Mouse (Mus musculus): ENCODE data around the gene 9530003J23Rik.

Gene 9530003J23Rik

GRCm38 (mm10) chr10:117208221-117208620 lies 30.3 kb downstream of the 9530003J23Rik start:
- Histone ChIP-seq H3K4me1 (replicated peaks; ENCODE audit: low read depth, low read length) (peaks cover 18% of the 10 kb centered on the region), H3K27me3 (ENCODE audit: insufficient read depth, low read length) (peaks cover 3% of the 10 kb centered on the region; the same call in 1 of the 2 replicates), H3K9me3 (ENCODE audit: low read length) (no peaks in the 10 kb centered on the region), H3K36me3 (ENCODE audit: insufficient read depth, low read length) (0 out of 2 replicates have a peak, but pooled peaks cover 5% of the 10 kb centered on the region), H3K4me3 (replicated peaks; ENCODE audit: low read length) (peak overlapping the region; percentile 49)
- TF ChIP-seq NANOG (IDR thresholded peaks at IDR 0.05; ENCODE audit: borderline replicate concordance, low read length) (no peak), POU5F1 (IDR thresholded peaks at IDR 0.05; ENCODE audit: borderline replicate concordance, low read length) (no peak), CTCF (conservative IDR thresholded peaks at IDR 0.05; ENCODE audit: low read length) (no peak)

DNA sequence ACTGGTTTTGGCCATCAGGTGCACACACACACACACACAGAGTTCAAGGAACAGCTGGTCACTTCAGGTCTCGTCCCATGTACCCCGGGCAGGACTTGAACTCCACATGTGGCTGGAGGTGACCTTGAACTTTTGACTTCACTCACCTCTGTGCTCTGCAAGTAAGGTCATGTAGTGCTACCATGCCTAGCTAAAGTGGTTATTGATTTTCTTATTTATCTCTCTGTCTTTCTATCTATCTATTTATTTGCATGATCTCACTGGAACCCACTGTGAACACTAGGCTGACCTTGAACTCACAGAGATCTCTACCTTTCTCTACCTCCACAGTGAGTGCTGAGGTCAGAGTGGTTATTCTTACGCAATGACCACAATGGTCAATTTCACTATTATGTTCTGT lies 32.4 kb downstream of the 9530003J23Rik start:
- no peak for TF ChIP-seq NANOG (IDR thresholded peaks at IDR 0.05; ENCODE audit: borderline replicate concordance, low read length)
- no peak for TF ChIP-seq POU5F1 (IDR thresholded peaks at IDR 0.05; ENCODE audit: borderline replicate concordance, low read length)
- TF ChIP-seq CTCF (conservative IDR thresholded peaks at IDR 0.05; ENCODE audit: low read length): no peak
- Histone ChIP-seq H3K36me3 (ENCODE audit: insufficient read depth, low read length) (no peaks in the 10 kb centered on the region), H3K4me3 (replicated peaks; ENCODE audit: low read length) (no peak overlapping the region), H3K9me3 (ENCODE audit: low read length) (no peaks in the 10 kb centered on the region), H3K27me3 (ENCODE audit: insufficient read depth, low read length) (peaks cover 3% of the 10 kb centered on the region; the same call in 1 of the 2 replicates), H3K4me1 (replicated peaks; ENCODE audit: low read depth, low read length) (peaks cover 18% of the 10 kb centered on the region)

DNA sequence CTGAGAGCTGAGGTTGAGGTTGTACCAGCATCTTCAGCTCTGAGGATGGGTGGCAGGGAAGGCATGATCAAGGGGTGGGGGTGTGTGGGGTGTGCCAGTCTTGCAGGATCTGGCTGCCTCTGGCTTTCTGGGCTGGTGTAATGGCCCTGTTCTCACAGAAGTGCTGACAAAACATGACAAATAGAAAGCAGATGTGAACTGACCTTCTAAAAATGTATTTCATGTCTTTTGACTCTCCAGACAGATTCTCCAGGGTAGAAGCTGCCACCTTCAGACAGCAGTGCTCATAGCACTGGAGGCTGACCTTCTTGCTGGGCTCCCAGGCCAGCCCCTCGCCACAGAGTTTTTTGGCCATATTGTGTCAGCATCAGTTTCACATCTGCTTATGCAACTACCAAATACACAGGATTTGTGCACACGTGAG lies 34.9 kb downstream of the 9530003J23Rik start:
- TF ChIP-seq POU5F1 (IDR thresholded peaks at IDR 0.05; ENCODE audit: borderline replicate concordance, low read length) (no peak), NANOG (IDR thresholded peaks at IDR 0.05; ENCODE audit: borderline replicate concordance, low read length) (no peak), CTCF (conservative IDR thresholded peaks at IDR 0.05; ENCODE audit: low read length) (no peak)
- Histone ChIP-seq H3K27me3 (ENCODE audit: insufficient read depth, low read length) (peaks cover 3% of the 10 kb centered on the region; the same call in 1 of the 2 replicates), H3K4me3 (replicated peaks; ENCODE audit: low read length) (no peak overlapping the region), H3K9me3 (ENCODE audit: low read length) (no peaks in the 10 kb centered on the region), H3K4me1 (replicated peaks; ENCODE audit: low read depth, low read length) (peaks cover 7% of the 10 kb centered on the region), H3K36me3 (ENCODE audit: insufficient read depth, low read length) (no peaks in the 10 kb centered on the region)

DNA sequence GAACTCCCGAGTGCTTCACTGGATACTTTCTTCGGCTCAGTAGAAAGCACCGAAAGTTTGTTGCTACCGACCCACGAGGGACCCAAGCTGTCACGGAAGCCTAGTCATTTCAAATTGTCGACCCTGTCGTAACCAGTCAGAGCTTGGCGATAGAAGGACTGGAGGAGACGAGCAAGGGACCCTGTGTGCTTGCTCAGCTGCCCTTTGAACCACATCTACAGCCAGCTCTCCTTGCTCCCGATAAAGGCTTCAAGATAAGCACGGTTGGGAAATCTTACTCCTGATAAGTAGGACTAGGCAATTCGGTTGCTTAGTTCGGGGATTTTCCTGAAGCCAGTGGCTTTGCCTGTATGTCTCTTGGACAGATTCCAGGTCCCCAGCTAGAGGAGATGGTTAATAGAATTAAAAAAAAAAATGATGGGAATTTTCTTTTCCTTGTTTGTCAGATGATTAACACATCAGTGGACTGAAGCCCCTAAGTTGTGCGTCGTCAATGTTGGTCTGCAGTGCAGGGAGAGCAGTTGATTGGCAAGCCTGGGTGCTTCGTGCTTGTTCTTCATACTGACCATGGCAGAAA lies 35.4 kb downstream of the 9530003J23Rik start:
- H3K27me3 ChIP-seq (ENCODE audit: insufficient read depth, low read length): peaks cover 3% of the 10 kb centered on the region; the same call in 1 of the 2 replicates
- no peak for TF ChIP-seq POU5F1 (IDR thresholded peaks at IDR 0.05; ENCODE audit: borderline replicate concordance, low read length)
- TF ChIP-seq NANOG (IDR thresholded peaks at IDR 0.05; ENCODE audit: borderline replicate concordance, low read length): no peak
- no peak for TF ChIP-seq CTCF (conservative IDR thresholded peaks at IDR 0.05; ENCODE audit: low read length)
- no peaks in the 10 kb centered on the region for H3K36me3 ChIP-seq (ENCODE audit: insufficient read depth, low read length)
- H3K4me3 ChIP-seq (replicated peaks; ENCODE audit: low read length): no peak overlapping the region
- no peaks in the 10 kb centered on the region for H3K9me3 ChIP-seq (ENCODE audit: low read length)
- H3K4me1 ChIP-seq (replicated peaks; ENCODE audit: low read depth, low read length): peaks cover 3% of the 10 kb centered on the region

GRCm38 (mm10) chr10:117199701-117200100 lies 38.8 kb downstream of the 9530003J23Rik start:
- Histone ChIP-seq H3K4me1 (replicated peaks; ENCODE audit: low read depth, low read length) (peaks cover 7% of the 10 kb centered on the region), H3K27me3 (ENCODE audit: insufficient read depth, low read length) (no peaks in the 10 kb centered on the region), H3K36me3 (ENCODE audit: insufficient read depth, low read length) (no peaks in the 10 kb centered on the region), H3K9me3 (ENCODE audit: low read length) (no peaks in the 10 kb centered on the region), H3K4me3 (replicated peaks; ENCODE audit: low read length) (no peak overlapping the region)
- TF ChIP-seq NANOG (IDR thresholded peaks at IDR 0.05; ENCODE audit: borderline replicate concordance, low read length): no peak

GRCm38 (mm10) chr10:117196696-117197095 lies 41.8 kb downstream of the 9530003J23Rik start:
- Histone ChIP-seq H3K4me1 (replicated peaks; ENCODE audit: low read depth, low read length) (peaks cover 15% of the 10 kb centered on the region), H3K4me3 (replicated peaks; ENCODE audit: low read length) (no peak overlapping the region), H3K9me3 (ENCODE audit: low read length) (no peaks in the 10 kb centered on the region), H3K27me3 (ENCODE audit: insufficient read depth, low read length) (no peaks in the 10 kb centered on the region), H3K36me3 (ENCODE audit: insufficient read depth, low read length) (no peaks in the 10 kb centered on the region)
- TF ChIP-seq CTCF (conservative IDR thresholded peaks at IDR 0.05; ENCODE audit: low read length) (no peak), NANOG (IDR thresholded peaks at IDR 0.05; ENCODE audit: borderline replicate concordance, low read length) (no peak), POU5F1 (IDR thresholded peaks at IDR 0.05; ENCODE audit: borderline replicate concordance, low read length) (no peak)

DNA sequence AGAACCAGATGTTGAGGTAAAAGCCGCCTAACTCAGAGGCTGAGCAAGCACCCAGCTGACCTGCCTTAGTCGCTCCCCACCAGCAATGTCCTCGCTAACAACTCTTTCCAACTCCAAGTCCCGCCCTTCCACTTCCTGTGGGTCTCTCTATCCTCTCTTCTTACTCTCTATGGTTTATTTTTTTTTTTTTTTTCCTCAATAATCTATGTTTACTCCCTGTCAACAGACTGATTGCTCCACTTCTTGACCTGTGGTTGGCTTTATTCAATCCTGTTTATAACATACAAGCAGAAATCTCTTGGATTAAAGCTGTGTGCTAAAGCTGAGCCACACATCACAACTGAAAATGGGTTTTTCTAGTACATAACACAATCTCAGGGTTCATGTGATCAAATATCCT lies 42.8 kb downstream of the 9530003J23Rik start:
- Histone ChIP-seq H3K4me1 (replicated peaks; ENCODE audit: low read depth, low read length) (peaks cover 15% of the 10 kb centered on the region), H3K27me3 (ENCODE audit: insufficient read depth, low read length) (no peaks in the 10 kb centered on the region), H3K4me3 (replicated peaks; ENCODE audit: low read length) (peak overlapping the region; percentile 62), H3K9me3 (ENCODE audit: low read length) (no peaks in the 10 kb centered on the region), H3K36me3 (ENCODE audit: insufficient read depth, low read length) (no peaks in the 10 kb centered on the region)
- TF ChIP-seq NANOG (IDR thresholded peaks at IDR 0.05; ENCODE audit: borderline replicate concordance, low read length) (no peak), CTCF (conservative IDR thresholded peaks at IDR 0.05; ENCODE audit: low read length) (no peak), POU5F1 (IDR thresholded peaks at IDR 0.05; ENCODE audit: borderline replicate concordance, low read length) (no peak)

GRCm38 (mm10) chr10:117195005-117195404 lies 43.5 kb downstream of the 9530003J23Rik start:
- Histone ChIP-seq H3K9me3 (ENCODE audit: low read length) (no peaks in the 10 kb centered on the region), H3K4me3 (replicated peaks; ENCODE audit: low read length) (peak overlapping the region; percentile 62)
- TF ChIP-seq POU5F1 (IDR thresholded peaks at IDR 0.05; ENCODE audit: borderline replicate concordance, low read length) (no peak), NANOG (IDR thresholded peaks at IDR 0.05; ENCODE audit: borderline replicate concordance, low read length) (no peak), CTCF (conservative IDR thresholded peaks at IDR 0.05; ENCODE audit: low read length) (no peak)

GRCm38 (mm10) chr10:117193364-117193763 lies 45.1 kb downstream of the 9530003J23Rik start:
- no peak overlapping the region for H3K4me3 ChIP-seq (replicated peaks; ENCODE audit: low read length)
- peaks cover 15% of the 10 kb centered on the region for H3K4me1 ChIP-seq (replicated peaks; ENCODE audit: low read depth, low read length)
- TF ChIP-seq CTCF (conservative IDR thresholded peaks at IDR 0.05; ENCODE audit: low read length) (no peak), NANOG (IDR thresholded peaks at IDR 0.05; ENCODE audit: borderline replicate concordance, low read length) (no peak), POU5F1 (IDR thresholded peaks at IDR 0.05; ENCODE audit: borderline replicate concordance, low read length) (no peak)

More at GRCm38 (mm10) chr10:117195005-117195404, 43.5 kb downstream of the 9530003J23Rik start:
- no peaks in the 10 kb centered on the region for H3K27me3 ChIP-seq (ENCODE audit: insufficient read depth, low read length)
- H3K36me3 ChIP-seq (ENCODE audit: insufficient read depth, low read length): no peaks in the 10 kb centered on the region
- H3K4me1 ChIP-seq (replicated peaks; ENCODE audit: low read depth, low read length): peaks cover 15% of the 10 kb centered on the region

More at GRCm38 (mm10) chr10:117193364-117193763, 45.1 kb downstream of the 9530003J23Rik start:
- Histone ChIP-seq H3K27me3 (ENCODE audit: insufficient read depth, low read length) (0 out of 2 replicates have a peak, but pooled peaks cover under 1% of the 10 kb centered on the region), H3K36me3 (ENCODE audit: insufficient read depth, low read length) (no peaks in the 10 kb centered on the region), H3K9me3 (ENCODE audit: low read length) (no peaks in the 10 kb centered on the region)

Measured in E14TG2a.4 (cell line).